Mouse (Mus musculus) inflammation-experienced regulatory T-cells, adult 6 months (primary cell): ENCODE results near the gene Vmn1r84. TPM values are rescaled to one million over a fixed set of nuclear protein-coding genes. Genes with fewer than 3 reads are reported as not detected.

Experiments used
- ATAC-seq: one replicate; pipeline ENCODE4 v1.8.0; 2017
- polyA plus RNA-seq, 3 experiments: library from polyadenylated mRNA; unstranded; fragments of 100-300 nt; shearing (Covaris generic); gene quantifications; one replicate each; pipeline ENCODE4 v1.2.1; 2017

The Vmn1r84 gene
- under 1 TPM in 1 of 3 experiments, not detected in 2; 0.31 TPM for polyA plus RNA-seq

GRCm38 (mm10) chr7:12369173-12369572, at the start of gene Vmn1r84:
Gene Vmn1r84, minus strand, starts transcription at chr7:12369273.
- no peak for ATAC-seq

DNA sequence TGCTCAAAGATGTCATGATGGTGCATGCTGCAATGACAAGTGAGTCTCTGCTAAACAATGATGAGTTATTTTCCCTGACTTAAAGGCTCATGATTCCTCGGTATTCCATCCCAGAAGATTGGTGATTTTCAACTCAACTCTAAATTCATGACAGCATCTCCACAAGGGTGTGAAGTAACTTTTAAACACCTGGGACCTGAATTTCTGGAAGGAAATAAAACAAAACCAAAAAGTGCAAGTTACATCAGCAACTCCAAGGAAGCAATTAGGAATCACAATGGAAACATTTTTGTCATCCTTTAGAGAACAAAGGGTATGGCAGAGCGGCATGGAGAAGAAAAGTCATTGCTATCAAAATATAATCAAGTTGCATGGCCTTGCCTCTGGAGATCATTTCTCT, 39.7 kb downstream of the Vmn1r84 start, which contains the start of gene Vmn1r83:
TSS of gene Vmn1r83 (minus strand) at position 101 of the 400 bp plus-strand sequence.
- no peak for ATAC-seq

Other genes starting within 250 kb of the Vmn1r84 start
- gene Vmn1r78, start 219.0 kb downstream of the Vmn1r84 start, polyA plus RNA-seq: not detected
- not detected for gene Vmn1r79, start 198.0 kb downstream of the Vmn1r84 start, polyA plus RNA-seq
- gene Vmn1r80, start 180.0 kb downstream of the Vmn1r84 start, polyA plus RNA-seq: not detected
- under 1 TPM in 2 of 3 experiments, not detected in 1; 0.04 to 0.07 TPM for gene Vmn1r81, start 101.0 kb downstream of the Vmn1r84 start, polyA plus RNA-seq
- not detected for gene Vmn1r82, start 68.8 kb downstream of the Vmn1r84 start, polyA plus RNA-seq
- not detected for gene Vmn1r83, start 39.8 kb downstream of the Vmn1r84 start, polyA plus RNA-seq
- 1 to 10 TPM; 2.0 to 5.9 (median 4.7) TPM for gene Zfp551, start 53.5 kb upstream of the Vmn1r84 start, polyA plus RNA-seq
- gene Zfp606, start 109.0 kb upstream of the Vmn1r84 start, polyA plus RNA-seq: 1 to 10 TPM; 5.5 to 7.0 (median 6.0) TPM
- under 1 TPM in 1 of 3 experiments, not detected in 2; 0.39 TPM for gene 2900092C05Rik, start 143.2 kb upstream of the Vmn1r84 start, polyA plus RNA-seq
- gene Vmn2r53, start 239.5 kb upstream of the Vmn1r84 start, polyA plus RNA-seq: under 1 TPM in 2 of 3 experiments, not detected in 1; 0.01 to 0.07 TPM